Mouse (Mus musculus) liver, embryonic 12.5 days (tissue): ENCODE data around the gene Tex2. TPM values are rescaled to one million over a fixed set of nuclear protein-coding genes. Genes with fewer than 3 reads are reported as not detected.

Experiments used
- ATAC-seq: fragments of 200-750 bp; cut with Nextera tagmentation; 2 replicates; pipeline ENCODE4 v1.8.0; 2017; ENCODE audit warnings: moderate number of reproducible peaks, mild to moderate bottlenecking, moderate library complexity
- H3K27ac ChIP-seq: fragments of 300-500 bp; sonication (generic); 2 replicates; pipeline ENCODE4 v1.5.1; 2016; ENCODE audit warnings: mild to moderate bottlenecking
- H3K27me3 ChIP-seq: fragments of 300-500 bp; sonication (generic); replicated peaks from 2 replicates; pipeline ENCODE4 v1.6.1; 2016; ENCODE audit warnings: mild to moderate bottlenecking, moderate library complexity
- H3K36me3 ChIP-seq: fragments of 300-500 bp; sonication (generic); 2 replicates; pipeline ENCODE4 v1.6.1; 2016; ENCODE audit warnings: mild to moderate bottlenecking, moderate library complexity
- H3K4me1 ChIP-seq: fragments of 300-500 bp; sonication (generic); 2 replicates; pipeline ENCODE4 v1.6.1; 2016
- H3K4me2 ChIP-seq: fragments of 300-500 bp; sonication (generic); 2 replicates; pipeline ENCODE4 v1.6.1; 2016; ENCODE audit warnings: mild to moderate bottlenecking, moderate library complexity
- H3K4me3 ChIP-seq: fragments of 300-500 bp; sonication (generic); 2 replicates; pipeline ENCODE4 v1.5.1; 2016; ENCODE audit warnings: mild to moderate bottlenecking, moderate library complexity
- H3K9ac ChIP-seq: fragments of 300-500 bp; sonication (generic); 2 replicates; pipeline ENCODE4 v1.6.1; 2016; ENCODE audit warnings: mild to moderate bottlenecking, moderate library complexity
- H3K9me3 ChIP-seq: fragments of 300-500 bp; sonication (generic); replicated peaks from 2 replicates; pipeline ENCODE4 v1.6.1; 2016; ENCODE audit warnings: mild to moderate bottlenecking, moderate library complexity
- WGBS: fragments of 180-500 bp; shearing (Covaris S2); methylation state at CpG from one replicate; pipeline ENCODE4 v1.1.7; 2016; ENCODE audit not compliant: insufficient replicate concordance; 5-methylcytosine and 5-hydroxymethylcytosine counted together
- polyA plus RNA-seq: library from polyadenylated mRNA; unstranded; fragments of >200 nt; fragmentation: Nextera tagmentation; extraction: Ambion mirVana; gene quantifications from 2 replicates; pipeline ENCODE4 v1.2.1, GENCODE M21; 2016

Gene Tex2
- polyA plus RNA-seq, 1 experiment from 2014 or later, result 11.7 TPM

DNA sequence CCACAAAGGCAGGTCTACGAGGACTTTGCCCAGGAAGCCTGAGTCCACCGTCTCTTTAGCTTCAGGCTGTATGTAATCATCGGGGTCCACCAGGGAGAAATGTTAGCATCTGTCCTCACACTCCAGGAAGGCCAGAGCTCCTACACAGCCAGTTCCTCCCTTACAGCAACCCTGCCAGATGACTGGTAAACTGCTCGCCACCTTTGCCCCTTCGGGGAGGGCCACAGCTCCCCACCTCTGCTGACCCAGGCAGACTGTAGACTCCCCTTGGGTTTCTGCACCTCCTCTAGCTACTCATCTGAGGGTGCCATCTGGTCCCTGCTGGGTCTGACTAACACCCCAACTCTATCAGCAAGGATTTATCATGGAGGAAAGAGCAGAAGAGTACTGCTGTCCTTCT lies 83.4 kb downstream of the Tex2 start:
- peaks cover 51% of the 10 kb centered on the region for H3K36me3 ChIP-seq
- no peak overlapping the region for H3K4me3 ChIP-seq
- no peak overlapping the region for H3K9ac ChIP-seq
- 76% methylated on average over 5 of the region's 5 CpGs for WGBS
- no peaks in the 10 kb centered on the region for H3K27me3 ChIP-seq
- no peak for ATAC-seq
- H3K27ac ChIP-seq, result peak overlapping the region; percentile 37; the same call in 1 of the 2 replicates
- no peaks in the 10 kb centered on the region for H3K9me3 ChIP-seq
- peaks cover 41% of the 10 kb centered on the region for H3K4me1 ChIP-seq
- no peak overlapping the region for H3K4me2 ChIP-seq

DNA sequence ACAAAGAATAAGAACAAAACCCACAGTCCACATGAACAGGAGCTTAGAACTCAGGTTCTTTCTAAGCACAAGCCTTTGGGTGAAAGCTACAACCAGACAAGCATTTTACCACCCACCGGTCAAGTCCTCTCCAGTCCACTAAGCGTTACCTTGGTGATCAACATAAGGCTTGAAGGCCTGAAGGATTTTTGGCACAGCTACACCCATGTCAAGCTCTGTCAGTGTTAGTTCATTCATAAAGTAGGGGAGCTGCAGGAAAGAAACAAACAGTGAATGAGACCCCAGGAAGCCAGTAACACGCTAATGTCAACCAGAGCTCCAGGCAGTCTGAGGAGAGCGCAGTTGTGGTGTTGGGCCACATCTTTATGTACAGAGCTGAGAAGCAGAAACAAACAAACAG lies 84.1 kb downstream of the Tex2 start:
- Histone ChIP-seq H3K9me3 (no peaks in the 10 kb centered on the region), H3K4me3 (no peak overlapping the region), H3K27ac (peak overlapping the region; percentile 37; the same call in 1 of the 2 replicates), H3K9ac (no peak overlapping the region), H3K27me3 (no peaks in the 10 kb centered on the region), H3K36me3 (peaks cover 54% of the 10 kb centered on the region), H3K4me1 (peaks cover 39% of the 10 kb centered on the region), H3K4me2 (no peak overlapping the region)
- WGBS, result 85% methylated on average over 4 of the region's 4 CpGs
- no peak for ATAC-seq

DNA sequence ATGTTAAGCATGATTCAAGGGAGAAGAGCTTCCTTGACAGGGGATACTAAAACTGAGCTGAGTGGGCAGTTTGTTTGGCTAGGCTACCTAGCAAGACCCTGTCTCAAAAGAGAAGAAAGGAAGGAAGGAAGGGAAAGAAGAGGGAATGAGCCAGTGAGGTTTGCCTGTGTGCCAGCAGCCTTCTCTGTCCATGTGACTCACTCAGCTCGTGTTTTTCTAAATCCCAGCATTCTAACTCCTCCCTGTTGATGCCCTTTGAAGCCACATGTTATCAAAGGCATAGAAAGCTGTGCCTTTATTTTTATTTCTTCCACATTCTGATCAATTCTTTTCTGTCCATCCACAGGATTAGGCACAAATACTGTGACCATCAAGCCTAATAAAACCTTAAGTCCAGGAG lies 85.3 kb downstream of the Tex2 start:
- H3K4me1 ChIP-seq, result peaks cover 35% of the 10 kb centered on the region
- H3K36me3 ChIP-seq, result peaks cover 50% of the 10 kb centered on the region
- H3K27me3 ChIP-seq, result no peaks in the 10 kb centered on the region
- no peak overlapping the region for H3K4me2 ChIP-seq
- no peaks in the 10 kb centered on the region for H3K9me3 ChIP-seq
- no peak for ATAC-seq
- H3K27ac ChIP-seq, result no peak overlapping the region
- WGBS, result 28% methylated on average over 1 of the region's 1 CpGs
- no peak overlapping the region for H3K9ac ChIP-seq
- no peak overlapping the region for H3K4me3 ChIP-seq

DNA sequence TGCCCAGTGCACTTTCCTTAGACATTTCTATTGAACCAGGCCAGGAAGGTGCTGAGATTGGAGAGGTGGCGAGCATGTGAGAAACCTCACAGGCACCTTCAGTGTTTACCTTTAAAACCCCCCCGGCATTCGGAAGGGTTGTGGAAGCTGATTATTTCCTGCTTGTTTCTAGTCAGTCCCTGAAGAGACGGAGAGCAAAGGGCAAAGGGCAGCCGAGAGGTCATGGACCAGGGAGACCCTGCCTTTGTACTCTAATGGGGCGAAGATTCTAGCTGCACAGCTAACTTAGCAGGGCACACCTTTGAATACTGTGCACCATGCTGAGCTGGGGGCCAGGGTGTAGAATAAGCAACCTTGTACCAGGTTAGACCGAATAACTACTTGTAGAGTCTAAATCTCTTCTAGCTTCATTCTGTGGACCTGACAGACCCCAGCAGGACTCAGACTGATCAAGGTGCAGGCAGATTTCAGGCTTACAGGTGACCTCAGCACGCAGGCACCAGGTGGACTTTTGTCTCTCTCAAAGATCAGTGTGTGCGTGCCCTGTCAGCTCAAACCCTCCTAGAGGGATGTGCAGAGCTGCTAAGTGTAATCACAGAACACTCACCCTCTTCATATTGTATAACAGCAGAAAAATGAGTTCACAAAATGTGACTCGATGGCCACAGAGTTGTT lies 85.9 kb downstream of the Tex2 start:
- Histone ChIP-seq H3K36me3 (peaks cover 45% of the 10 kb centered on the region), H3K4me2 (no peak overlapping the region), H3K27me3 (no peaks in the 10 kb centered on the region), H3K27ac (no peak overlapping the region), H3K9me3 (no peaks in the 10 kb centered on the region), H3K4me3 (no peak overlapping the region), H3K4me1 (peaks cover 40% of the 10 kb centered on the region), H3K9ac (no peak overlapping the region)
- 69% methylated on average over 10 of the region's 10 CpGs for WGBS
- 0 out of 2 replicates have a peak, but pooled peaks have one; percentile 31 for ATAC-seq

DNA sequence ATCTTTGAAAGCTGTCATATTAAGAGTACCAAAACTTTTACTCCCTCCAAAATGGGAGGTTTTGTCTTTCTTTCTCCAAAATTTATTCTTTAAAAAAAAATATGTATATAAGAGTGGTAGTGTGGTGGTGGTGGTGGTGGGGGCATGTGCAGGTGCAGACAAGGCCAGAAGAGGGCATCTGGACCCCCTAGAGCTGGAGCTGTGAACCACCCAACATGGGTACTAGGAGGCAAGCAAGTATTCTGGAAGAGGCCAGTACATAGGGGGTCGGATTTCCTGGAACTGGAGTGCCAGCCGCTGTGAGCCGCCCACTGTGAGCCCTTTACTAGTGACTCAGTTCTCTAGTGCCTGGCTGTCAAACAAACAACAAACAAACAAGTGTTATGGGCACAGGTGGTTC lies 90.7 kb downstream of the Tex2 start:
- WGBS, result 51% methylated on average over 3 of the region's 3 CpGs
- H3K36me3 ChIP-seq, result peaks cover 30% of the 10 kb centered on the region
- H3K4me1 ChIP-seq, result peaks cover 22% of the 10 kb centered on the region
- H3K27ac ChIP-seq, result no peak overlapping the region
- no peak overlapping the region for H3K9ac ChIP-seq
- no peaks in the 10 kb centered on the region for H3K9me3 ChIP-seq
- no peak overlapping the region for H3K4me3 ChIP-seq
- no peak for ATAC-seq
- H3K4me2 ChIP-seq, result no peak overlapping the region
- H3K27me3 ChIP-seq, result no peaks in the 10 kb centered on the region

DNA sequence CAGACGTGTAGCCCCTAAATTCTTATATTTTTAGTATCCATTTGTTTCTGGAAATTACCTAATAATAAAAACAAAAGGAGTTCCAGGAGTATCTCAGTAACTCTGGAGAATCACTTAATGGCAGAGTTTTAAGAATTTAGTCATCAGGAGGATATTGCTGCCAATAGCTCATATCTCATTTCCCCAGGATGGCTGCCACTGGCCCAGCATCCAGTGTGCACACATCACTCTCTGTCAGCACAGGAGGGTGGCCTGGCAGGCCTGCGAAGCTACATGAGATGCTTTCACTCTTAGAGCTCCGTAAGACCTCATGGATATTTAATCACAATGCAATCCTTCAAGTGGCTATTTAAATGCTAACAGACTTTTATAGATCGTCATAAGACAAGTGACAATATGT lies 91.6 kb downstream of the Tex2 start:
- H3K27ac ChIP-seq, result no peak overlapping the region
- peaks cover 31% of the 10 kb centered on the region for H3K36me3 ChIP-seq
- H3K27me3 ChIP-seq, result no peaks in the 10 kb centered on the region
- no peak overlapping the region for H3K4me3 ChIP-seq
- H3K9ac ChIP-seq, result no peak overlapping the region
- H3K4me2 ChIP-seq, result no peak overlapping the region
- no peak for ATAC-seq
- H3K9me3 ChIP-seq, result no peaks in the 10 kb centered on the region
- 65% methylated on average over 4 of the region's 4 CpGs for WGBS
- H3K4me1 ChIP-seq, result peaks cover 20% of the 10 kb centered on the region

DNA sequence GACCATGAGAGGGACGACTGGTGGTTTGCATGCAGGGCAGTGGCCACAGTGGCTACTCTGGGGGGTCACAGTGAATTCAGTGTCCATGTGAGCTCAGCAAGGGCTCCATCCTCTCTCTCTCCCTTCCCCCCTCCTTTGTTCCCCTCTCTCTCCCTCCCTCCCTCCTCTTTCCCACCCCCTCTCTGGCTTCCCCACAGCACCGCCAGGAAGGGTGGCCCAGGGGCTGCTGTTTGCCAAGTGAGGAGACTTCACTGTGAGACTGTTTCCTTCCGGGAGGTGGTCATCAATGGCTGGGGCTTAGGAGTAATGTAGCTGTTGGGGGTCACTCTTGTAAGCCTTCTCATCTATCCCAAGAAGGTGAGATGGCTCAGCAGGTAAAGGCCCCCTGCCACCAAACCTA lies 92.8 kb downstream of the Tex2 start:
- 64% methylated on average over 3 of the region's 3 CpGs for WGBS
- Histone ChIP-seq H3K27ac (no peak overlapping the region), H3K9me3 (no peaks in the 10 kb centered on the region), H3K27me3 (no peaks in the 10 kb centered on the region), H3K4me1 (peaks cover 23% of the 10 kb centered on the region), H3K36me3 (peaks cover 39% of the 10 kb centered on the region), H3K4me2 (no peak overlapping the region), H3K9ac (no peak overlapping the region), H3K4me3 (no peak overlapping the region)
- no peak for ATAC-seq

DNA sequence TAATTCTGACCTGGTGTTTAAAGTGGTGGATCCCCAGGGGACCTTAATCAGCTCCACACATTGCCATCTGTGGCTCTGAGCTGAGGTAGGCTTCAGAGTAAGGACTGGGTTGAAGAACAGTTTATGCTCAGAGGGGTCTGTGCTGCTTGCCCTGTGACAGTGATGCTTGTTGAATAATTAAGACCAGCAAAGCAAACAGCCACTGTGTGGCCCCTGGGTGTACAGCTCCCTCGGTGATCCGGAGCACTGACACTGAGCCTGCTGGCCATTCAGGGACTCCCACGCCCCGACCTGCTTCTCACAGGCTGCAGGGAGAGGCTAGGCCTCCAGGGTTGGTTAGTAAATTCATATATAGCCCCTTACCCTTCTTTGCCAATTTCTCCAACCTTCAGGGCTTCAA lies 93.7 kb downstream of the Tex2 start:
- Histone ChIP-seq H3K9me3 (no peaks in the 10 kb centered on the region), H3K36me3 (peaks cover 31% of the 10 kb centered on the region), H3K4me2 (no peak overlapping the region), H3K4me3 (no peak overlapping the region), H3K27ac (no peak overlapping the region), H3K27me3 (no peaks in the 10 kb centered on the region), H3K4me1 (peaks cover 32% of the 10 kb centered on the region), H3K9ac (no peak overlapping the region)
- ATAC-seq, result no peak
- WGBS, result 69% methylated on average over 4 of the region's 4 CpGs

DNA sequence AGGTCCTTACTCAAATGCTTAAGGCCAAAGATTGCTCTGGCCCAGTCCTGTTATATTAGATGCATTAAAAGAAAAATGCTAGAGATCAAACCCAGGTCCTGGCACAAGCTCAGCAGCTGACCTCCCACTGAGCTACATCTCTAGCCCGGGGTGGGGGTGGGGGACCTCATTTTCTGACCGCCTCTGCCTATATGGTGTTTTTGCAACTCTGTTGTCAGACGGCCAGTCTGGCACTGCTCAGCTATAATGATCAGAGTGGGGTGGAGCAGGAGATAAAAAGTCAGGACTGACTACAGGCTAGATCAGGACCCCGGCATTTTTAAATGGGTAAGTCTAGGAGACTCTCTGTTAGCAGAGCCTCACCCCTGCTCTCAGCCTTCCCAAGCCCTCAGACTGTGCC lies 94.8 kb downstream of the Tex2 start:
- ATAC-seq, result no peak

DNA sequence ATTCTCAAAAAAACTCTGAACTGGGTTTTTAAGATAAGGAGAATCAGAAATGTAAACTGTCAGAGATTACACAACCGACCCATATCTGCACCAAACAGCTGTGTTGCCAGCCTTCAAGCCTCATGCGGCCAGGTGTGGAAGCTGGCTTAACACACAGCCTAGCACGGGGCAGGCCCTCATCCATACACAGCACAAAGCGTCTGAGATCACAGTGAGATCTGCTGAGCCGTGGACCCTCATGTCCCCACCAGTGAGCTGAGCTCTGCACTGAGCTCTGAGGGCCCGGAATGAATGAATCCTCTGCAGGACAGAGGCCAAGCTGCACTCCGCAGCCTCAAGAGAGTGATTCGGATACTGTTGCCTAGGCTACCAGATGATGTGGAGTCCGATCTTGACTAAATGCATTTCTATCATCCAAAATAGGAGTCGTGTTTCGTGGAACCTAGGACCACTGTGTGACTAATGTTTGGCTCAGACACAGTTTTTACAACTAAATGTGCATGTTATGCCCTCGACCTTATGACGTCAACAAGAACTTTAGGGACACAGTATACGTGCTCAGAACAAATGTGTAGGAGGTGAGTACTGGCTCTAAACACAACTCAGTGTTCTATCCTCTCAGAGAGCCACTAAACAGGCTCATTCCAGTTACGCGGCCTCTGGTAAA lies 98.0 kb downstream of the Tex2 start:
- Histone ChIP-seq H3K4me2 (no peak overlapping the region), H3K27ac (peak overlapping the region; percentile 49; the same call in 1 of the 2 replicates), H3K36me3 (peaks cover 47% of the 10 kb centered on the region), H3K4me1 (peaks cover 36% of the 10 kb centered on the region), H3K9me3 (no peaks in the 10 kb centered on the region), H3K9ac (no peak overlapping the region), H3K4me3 (no peak overlapping the region), H3K27me3 (no peaks in the 10 kb centered on the region; the same call in 1 of the 2 replicates)
- ATAC-seq, result peak; percentile 83
- 56% methylated on average over 16 of the region's 16 CpGs for WGBS

More for the DNA sequence above, 94.8 kb downstream of the Tex2 start:
- H3K4me2 ChIP-seq, result no peak overlapping the region
- no peaks in the 10 kb centered on the region for H3K9me3 ChIP-seq
- H3K9ac ChIP-seq, result no peak overlapping the region
- no peak overlapping the region for H3K27ac ChIP-seq
- peaks cover 41% of the 10 kb centered on the region for H3K4me1 ChIP-seq
- H3K27me3 ChIP-seq, result no peaks in the 10 kb centered on the region; the same call in 1 of the 2 replicates
- H3K4me3 ChIP-seq, result no peak overlapping the region
- 61% methylated on average over 4 of the region's 4 CpGs for WGBS
- peaks cover 30% of the 10 kb centered on the region for H3K36me3 ChIP-seq

DNA sequence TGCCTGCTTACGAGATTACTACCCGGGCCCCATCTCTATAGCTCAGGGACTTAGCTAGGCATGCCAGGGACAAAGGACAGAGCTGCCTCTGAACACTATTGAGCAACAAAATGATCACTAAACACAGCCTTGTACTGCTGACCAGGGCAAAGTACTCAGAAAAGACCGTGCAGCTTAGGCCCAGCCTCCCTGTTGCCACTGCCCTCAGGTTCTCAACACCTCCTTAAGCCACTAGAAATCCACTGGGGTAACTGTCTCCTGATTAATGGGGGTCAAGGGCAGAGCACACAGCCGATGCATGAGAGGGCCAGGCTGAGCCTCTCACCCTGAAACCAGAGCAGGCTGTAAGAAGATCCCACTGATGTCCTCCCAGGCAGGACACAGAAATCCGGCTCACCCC lies 98.8 kb downstream of the Tex2 start:
- H3K4me3 ChIP-seq, result no peak overlapping the region
- H3K4me1 ChIP-seq, result peaks cover 36% of the 10 kb centered on the region
- H3K27me3 ChIP-seq, result no peaks in the 10 kb centered on the region; the same call in 1 of the 2 replicates
- peak overlapping the region; percentile 49 for H3K27ac ChIP-seq
- no peak overlapping the region for H3K9ac ChIP-seq
- 63% methylated on average over 5 of the region's 5 CpGs for WGBS
- peak; percentile 47; the same call in 1 of the 2 replicates for ATAC-seq
- peaks cover 51% of the 10 kb centered on the region for H3K36me3 ChIP-seq
- no peaks in the 10 kb centered on the region for H3K9me3 ChIP-seq
- H3K4me2 ChIP-seq, result no peak overlapping the region

DNA sequence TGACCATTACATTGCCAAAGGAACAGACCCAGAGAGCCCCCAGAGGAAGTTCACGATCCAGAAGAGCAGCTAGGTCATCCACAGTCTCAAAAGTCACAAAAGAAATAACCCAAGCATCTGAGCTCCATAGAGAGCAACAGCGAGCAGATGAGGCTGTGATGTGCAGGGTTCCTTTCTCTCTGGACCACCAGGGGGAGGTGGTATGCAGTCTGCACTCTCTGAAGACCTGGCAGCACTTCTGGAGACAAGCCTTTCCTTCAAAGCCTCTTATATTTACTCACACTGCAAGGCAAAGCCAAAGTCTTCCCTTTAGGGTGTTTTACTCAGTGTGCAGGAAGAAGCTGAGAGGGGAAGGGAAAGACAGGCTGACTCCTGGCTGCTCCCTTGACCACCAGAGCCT lies 100.1 kb downstream of the Tex2 start:
- no peaks in the 10 kb centered on the region; the same call in 1 of the 2 replicates for H3K27me3 ChIP-seq
- no peak overlapping the region for H3K4me2 ChIP-seq
- no peak overlapping the region for H3K9ac ChIP-seq
- H3K36me3 ChIP-seq, result peaks cover 61% of the 10 kb centered on the region
- peaks cover 3% of the 10 kb centered on the region; the same call in 1 of the 2 replicates for H3K9me3 ChIP-seq
- no peak overlapping the region for H3K4me3 ChIP-seq
- no peak overlapping the region for H3K27ac ChIP-seq
- ATAC-seq, result no peak
- peaks cover 32% of the 10 kb centered on the region for H3K4me1 ChIP-seq
- 57% methylated on average over 2 of the region's 2 CpGs for WGBS
